Mouse (Mus musculus) naive thymus-derived CD4-positive, alpha-beta T cell, adult 2 months (primary cell): ENCODE measurements around the gene Enox1.

ENCODE experiments used
- DNase-seq: peaks from one replicate; pipeline ENCODE4 v3.0.0-alpha.2; 2011; ENCODE audit warnings: low read depth

The Enox1 gene

DNA sequence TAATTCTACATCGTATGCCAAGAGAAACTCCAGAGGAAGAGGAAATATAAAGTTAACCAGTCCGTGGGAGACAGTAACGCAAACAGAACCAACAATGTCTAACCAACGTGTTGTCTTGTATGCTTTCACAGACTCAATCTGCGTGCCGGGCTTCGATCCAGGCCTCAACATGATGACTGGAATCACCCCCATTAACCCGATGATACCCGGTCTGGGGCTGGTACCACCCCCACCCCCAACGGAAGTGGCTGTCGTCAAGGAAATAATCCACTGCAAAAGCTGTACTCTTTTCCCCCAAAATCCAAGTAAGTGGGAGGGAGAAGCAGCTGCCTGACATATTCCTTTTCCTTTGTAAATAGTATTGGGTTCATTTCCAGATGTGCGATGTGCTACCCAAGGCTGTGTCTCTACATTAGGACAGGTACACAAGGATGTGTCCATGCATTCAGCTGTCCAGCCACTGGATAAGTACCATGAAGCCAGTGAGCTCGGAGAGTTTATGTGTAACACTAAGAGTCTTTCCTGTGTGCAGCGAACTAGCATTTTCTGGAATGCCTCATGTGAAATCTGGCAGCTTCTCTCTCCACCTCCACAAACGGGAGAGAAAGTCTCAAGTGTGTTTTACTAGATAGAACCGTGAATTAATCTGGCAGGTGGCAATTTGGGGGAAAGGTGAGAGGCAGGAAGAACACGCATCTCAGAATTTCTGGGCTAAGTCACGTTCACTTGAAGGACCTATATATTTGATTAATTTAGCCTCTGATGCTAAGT is 421.1 kb downstream of the Enox1 start:
- DNase-seq, result no peak

DNA sequence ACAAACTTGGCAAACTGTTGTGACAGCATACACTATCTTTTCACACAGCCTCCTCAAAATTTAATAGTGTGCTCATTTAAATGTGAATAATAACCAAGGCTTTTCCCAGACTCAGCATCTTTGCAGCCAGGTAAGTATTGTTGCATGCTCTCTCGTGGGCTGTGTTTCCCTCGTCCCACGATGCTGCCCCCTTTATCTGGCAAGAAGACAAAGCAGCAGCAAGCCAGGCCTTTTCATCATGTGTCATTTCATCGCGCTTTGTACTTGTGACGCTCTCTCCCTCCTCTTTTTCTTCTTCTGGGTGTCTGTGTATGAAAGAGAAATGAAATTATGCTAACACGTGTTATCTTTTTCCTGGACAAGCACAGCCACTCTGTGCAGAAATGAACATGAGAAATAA is 421.8 kb downstream of the Enox1 start:
- DNase-seq, result no peak

DNA sequence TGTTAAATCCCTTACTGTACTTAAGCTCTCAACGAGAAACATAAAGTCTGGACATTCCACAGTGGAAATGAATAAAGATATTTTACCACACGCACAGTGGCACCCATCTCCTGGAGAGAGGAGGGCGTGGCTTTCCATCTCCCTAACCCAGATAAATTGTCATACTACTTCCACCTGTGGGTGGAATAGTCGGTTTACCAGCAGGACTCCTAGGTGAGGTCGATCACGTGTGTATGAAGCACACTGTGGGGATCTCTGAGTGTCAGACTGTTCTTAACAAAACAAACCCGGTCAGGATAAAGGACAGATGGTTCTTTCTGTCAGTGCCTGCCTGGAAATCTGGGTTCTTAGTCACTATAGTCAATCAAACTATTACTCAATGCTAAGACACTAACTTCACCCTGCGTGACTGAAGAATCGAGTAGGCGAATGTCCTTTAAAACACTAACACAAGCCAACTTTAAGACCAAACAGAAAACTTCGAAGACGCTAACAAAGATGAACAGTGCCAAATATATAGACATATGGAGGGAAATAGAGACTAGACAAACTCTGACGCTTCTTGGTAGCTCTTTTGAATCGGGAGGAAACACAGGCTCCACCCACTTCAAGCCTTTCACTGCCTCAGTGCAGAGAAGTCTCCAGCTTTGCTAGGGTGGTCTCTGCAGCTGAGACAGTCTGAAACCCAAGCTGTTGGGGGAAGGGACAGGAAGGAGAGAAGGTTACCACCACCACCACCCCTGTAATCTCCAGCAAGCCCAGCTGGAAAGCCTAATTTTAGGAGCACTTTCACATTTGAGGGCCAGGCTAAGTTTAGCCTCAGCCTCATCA is 423.8 kb downstream of the Enox1 start:
- DNase-seq, result peak; percentile 4

DNA sequence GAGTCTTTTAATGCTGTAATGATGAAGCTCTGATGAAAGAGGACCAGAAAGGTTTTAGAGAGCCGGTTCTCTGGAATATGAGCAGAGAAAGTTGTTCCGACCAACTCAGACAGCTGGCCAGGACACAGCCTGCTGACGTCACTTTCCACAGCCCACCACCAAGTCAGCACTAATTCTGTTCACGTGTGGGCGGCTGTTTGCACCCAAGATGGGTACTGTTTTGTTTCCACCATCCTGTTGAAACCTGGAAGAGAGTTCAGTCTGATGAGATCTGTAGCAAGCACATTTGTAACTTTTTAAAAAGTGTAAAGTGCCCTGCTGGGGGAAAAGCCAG is 424.3 kb downstream of the Enox1 start:
- peak; percentile 8 for DNase-seq

DNA sequence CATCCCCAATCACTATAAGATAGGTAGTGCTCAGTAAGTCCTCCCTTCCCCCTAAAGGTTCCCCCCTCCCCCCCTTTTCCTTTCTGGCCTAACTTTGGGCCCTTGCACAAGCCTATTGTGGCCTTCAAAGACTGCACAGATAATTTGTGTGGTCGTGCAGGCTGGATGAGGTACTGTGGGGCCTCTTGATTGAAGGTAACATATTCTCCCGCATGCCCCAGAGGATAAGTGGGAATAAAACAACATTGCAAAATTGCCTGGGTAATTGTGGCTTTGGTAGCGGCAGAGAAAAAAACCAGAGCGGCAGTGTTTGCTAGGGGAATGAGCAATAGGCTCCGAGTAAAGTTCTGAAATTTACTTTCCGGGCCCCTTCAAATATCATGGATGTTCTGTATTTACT is 425.1 kb downstream of the Enox1 start:
- no peak for DNase-seq

DNA sequence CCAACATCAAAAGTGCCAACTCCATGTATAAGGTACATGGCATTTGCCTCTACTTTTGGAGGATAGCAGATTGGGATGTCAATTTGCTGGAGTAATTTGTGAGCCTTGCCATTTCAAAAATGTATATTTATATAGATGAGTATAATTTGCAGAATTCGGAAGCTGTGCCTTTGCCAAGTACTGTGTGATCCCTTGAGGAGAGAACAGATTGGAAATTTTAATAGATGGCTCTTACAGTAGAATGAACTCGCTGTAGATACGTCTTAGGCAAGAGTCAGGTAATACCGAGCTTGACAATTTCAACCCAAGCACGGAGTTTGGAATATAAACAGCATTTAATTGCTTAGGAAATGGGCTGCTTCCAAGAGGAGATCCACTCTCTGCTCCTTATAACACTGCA is 427.9 kb downstream of the Enox1 start:
- DNase-seq, result no peak

DNA sequence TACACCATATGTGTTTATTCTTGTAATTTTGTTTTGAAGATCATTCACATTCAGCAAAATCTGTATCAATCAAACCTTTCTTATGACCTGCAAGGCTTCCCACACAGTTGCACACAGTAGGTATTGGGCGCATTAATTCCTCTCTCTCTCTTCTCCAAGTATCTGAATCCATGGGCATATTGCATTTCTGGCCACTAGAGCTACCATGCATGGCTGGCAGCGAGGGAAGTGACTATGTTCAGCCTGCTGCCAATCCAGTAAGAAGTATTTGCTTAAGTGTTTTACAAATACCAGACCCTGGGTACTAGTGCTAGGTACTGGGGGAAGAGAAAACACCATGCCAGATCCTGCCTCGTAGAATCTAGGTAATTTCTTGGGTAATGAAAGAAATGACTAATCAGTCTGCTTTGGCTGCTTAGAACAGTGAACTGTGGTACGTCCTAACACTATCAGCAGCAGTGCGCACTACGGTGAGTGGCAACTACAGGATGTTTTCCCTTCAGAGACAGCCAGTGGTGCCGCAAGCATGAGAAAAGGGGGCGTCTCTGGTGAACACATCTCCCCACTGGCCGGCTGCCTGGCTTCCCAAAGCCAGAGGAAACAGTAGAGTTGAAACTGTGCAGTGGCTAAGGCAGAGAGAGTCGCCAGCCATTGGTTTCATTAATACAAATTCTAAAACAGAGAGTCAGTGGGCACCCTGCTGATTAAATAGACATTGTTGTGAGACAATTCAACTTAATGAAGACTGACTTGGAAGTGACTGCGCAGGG is 428.7 kb downstream of the Enox1 start:
- DNase-seq, result no peak

DNA sequence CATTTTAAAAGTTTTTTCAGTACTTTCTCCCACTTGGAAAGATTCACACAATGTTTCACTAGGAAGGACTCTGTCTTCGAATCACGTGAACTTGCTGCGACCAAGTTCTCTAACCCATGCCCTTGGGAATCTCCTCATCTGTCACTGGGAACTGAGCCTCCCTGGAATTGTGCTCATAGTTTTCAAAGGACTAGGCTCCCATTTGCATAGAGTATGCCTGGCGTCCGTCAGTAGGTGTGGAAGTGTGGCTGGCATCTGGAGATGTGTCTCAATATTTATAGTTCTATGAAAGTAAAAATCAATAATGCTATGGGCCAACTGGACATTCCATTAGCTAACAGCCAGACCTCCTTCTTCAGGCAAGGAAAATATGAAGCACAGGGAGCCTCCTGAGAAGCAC is 429.5 kb downstream of the Enox1 start:
- DNase-seq, result no peak

DNA sequence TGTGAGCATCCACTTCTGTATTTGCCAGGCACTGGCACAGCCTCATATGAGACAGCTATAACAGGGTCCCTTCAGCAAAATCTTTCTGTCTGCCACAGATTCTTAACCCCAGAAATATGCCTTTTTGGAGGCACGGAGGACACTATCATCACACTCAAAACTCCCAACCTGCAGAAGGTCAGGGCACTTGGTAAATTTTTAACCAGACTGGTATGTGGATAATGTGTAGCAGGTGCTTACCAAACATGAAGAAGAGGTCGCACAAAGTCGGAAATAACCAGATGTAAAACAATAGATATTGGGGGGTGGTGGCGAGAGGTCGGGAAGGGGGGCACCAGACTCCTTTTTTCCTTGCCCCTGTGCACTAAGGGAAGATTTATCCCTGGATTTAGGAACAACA is 430.6 kb downstream of the Enox1 start:
- DNase-seq, result no peak

DNA sequence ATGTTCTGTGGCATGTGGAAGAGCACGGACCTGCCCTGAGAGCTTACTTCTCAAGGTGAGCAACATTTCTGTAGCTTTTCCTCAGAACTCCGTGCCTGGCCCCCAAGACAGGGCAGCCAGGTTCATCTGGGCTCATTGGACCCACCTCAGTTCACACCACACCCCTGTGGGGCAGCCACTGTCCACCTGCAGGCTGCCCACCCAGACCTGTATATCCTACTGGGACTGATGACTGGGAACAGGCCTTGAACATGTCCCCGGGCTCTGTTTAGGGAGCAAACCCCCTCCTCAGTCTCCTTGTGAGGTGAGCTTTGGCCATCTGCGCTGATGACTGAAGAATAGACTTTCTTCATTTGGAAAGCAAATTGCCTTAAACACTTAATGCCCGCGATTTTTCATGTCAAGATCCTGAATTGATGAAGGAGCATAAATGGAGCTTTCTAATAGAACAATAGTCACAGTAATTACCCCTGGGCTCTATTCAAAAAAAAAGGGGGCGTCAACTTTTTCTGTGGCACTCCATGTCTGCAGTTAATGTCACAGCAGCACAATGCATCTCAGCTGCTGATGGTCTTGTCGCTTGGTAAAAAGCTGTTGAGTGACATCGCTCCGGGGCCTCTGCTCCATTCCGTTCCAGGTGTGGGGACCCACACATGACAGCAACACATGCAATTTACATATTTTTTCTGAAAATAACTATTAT is 436.7 kb downstream of the Enox1 start:
- no peak for DNase-seq

DNA sequence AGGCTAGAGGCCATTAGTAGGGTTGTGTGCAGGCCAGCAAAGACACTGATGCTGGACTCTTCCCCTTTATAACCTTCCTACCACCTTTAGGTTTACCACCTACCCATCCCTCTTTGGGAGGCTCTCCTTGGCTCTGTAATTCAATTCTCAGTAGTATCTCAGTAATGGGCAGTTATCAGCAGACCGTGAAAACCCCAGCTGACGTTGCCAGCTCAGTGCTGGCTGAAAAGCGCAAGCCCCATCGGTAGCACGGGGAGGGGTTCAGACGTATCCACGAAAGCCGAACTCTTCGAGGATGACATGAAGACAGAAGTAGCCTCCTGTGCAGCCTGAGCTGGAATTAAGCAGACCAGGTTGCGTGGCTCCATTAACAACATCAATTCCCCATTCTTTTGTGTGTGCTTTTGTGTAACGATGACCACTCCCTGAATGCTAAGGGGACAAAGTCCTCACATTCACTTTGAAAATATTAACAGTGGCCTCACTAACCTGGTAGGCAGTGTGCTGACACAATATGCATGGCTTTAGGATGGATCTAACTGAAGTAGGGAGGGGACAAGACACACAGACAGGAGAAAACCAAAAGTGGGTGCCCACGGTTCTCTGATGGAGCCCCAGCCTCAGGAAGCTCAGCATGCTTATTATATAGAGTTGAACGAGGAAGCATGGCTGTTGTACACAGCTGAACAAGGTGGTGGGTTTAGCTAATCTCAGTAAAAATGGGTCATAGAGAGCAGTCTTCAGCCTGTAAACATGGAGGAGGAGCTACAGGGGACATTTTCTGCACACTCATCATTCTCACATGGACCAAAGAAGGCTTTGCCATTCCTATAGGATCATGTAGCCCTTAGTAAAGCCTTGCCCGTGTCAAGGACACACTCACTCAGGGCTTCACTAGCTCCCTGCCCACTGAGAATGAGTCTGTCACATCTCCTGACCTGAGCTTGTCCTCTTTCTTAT is 439.9 kb downstream of the Enox1 start:
- DNase-seq, result no peak

DNA sequence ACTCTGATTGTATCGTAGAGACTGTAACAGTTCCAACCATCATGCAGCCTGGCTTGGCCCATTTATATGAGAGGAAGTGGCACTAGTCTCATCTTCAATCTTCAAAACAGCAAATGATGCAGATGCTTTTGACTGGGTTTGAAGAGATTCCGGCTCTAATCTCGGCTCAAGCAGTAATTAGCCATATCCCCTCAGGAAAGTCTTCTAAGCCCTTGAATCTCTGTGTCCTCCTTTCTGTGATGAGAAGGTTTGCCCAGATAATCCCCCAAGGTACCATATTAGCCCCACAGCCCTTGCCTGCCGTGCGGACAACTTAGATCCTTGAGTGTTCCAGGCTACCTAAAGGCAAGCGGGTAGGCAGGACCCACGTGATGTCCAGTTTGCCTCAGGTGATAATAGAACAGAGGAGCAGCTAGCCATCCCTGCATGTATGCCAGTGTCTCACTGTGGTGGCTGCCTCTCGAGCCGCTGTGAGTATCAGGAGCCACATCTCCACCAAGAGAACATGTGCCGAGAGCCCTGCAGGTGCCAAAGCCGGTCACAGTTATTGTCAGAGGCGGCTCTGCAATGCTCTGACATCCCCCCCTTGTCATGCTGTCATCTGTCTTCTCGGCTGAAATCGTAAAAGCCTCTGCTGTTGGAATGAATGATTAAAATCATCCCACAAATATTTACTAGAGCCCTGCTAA is 442.6 kb downstream of the Enox1 start:
- no peak for DNase-seq

DNA sequence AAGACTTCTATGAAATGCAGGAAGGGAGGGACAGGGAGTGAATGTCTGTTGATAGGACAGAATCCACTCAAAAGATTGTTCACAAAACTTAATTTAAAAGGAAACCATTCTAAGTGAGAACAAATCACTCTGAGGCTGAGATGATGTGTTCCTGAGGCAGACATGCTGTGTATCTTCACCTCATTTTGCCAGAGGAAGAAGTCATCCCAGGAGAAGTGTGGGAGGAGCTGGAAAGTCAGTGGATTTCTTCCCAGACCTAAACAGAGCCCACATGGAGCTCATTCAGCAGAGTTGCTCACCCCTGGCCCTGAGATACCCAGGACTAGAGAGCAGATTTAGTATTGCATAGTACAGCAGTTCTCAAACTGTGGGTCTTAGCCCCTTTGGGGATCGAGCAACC is 444.2 kb downstream of the Enox1 start:
- no peak for DNase-seq

DNA sequence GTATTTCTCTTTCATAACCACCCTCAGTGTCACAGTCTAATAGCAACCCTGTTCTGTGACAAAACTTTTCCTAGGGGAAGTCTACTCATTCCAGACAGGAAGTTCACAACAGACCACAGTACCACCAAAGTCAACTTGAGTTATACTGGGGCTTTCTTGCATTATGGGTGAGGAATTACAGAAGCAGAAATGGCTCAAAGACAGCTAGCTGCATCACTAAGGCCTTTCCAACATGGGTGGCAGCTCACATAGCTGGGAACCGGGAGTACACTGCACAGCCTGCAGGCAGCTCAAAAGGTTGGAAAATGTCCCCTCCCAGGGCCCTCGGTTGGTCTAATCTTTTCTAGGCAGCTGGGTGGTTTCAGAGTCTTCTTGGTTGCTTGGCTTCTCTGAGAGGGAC is 444.9 kb downstream of the Enox1 start:
- DNase-seq, result no peak

DNA sequence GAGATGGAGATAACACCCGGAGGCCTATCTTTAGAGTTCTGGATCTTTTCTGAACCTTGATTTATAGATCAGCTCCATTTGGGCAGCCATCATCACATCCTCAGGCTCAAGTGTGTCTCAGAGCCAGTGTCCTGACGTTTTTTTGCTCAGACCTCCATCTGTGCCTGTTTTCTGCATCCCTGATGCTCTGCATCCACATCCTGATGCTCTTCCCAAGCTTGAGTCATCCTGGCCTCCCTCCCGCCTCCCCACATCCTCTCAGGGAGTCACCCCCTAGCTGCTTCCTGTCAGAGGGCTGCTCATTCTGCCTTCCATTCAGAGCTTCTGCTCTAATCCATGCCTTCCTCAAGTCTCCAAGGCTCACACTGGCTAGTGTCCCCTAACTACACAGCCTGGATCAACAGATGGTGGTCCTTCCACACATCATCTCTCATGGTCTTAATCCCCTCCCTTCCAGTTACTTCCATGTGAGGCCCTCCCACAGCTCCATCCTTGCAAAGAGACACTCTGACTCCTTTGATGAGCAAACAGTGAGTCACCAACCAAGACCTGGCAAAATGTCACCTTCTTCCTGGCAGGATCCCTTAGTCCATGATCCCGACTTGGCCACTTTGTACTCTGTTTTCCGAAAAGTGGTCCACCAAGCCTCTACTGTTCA is 451.7 kb downstream of the Enox1 start:
- DNase-seq, result no peak

DNA sequence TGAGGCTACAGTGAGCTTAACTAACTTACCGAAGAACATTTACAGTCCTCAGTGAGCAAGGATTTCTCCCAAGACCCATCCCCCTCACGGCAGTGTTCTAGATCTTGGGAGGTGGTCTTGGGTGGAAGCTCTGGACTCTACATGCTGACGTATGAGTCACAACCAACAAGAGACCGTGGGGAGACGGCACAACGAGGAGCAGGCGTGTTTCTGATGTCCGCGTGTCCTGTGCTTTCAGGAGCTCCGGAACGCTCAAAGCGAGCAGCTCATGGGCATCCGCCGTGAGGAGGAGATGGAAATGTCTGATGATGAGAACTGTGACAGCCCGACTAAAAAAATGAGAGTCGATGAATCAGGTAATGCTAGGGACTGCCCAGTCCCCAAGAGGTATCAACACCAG is 458.6 kb downstream of the Enox1 start:
- no peak for DNase-seq

DNA sequence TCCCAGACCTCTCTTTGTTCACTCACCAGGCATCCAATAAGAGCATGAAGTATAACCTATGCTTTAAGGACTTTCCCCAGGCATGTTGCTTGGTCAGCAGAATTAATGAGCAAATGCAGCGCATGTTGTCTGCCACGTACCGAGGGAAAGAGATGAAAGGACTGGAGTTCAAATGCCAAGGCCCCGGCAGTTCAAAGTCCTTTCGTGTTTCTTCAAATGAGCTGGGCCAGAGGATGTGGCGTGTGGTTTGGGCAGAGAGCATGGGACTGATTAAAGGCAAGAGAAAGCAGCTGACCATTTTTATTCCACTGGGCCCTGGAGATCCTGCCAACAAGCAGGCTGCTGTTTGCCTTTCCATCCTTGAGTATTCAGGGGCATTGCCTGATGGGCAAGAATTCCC is 460.7 kb downstream of the Enox1 start:
- no peak for DNase-seq

DNA sequence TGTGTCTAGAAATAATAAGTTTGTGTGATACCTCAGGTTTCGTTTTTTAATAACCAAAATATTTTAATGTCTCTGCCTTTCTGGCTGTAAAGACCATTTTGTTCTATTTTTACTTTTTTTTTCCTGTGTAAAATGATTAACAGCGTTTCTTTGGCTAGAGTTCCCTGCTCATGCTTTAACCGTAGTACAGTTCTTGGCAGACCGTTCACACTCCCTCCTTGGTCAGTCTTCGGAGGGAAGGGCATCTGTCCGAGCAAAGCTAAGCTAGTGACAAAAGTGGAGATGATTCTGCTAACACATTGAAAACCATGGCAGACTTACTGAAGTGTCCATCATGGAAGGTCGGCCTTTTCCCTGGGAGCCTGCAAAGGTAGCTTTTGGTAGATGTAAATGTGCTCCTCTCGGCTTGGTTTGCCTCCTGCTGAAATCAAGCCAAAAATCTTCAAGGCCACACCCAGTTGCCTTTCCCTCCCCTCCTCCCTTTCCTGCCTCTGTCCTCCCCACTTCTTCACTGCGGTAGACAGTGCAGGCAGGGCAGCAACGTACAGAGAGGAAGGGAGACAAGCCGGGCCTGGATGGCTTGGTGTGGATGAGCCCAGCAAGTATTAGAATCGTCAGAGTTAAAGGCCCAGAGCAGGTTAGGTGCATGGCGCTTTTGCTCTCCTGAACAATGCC is 461.7 kb downstream of the Enox1 start:
- DNase-seq, result no peak

DNA sequence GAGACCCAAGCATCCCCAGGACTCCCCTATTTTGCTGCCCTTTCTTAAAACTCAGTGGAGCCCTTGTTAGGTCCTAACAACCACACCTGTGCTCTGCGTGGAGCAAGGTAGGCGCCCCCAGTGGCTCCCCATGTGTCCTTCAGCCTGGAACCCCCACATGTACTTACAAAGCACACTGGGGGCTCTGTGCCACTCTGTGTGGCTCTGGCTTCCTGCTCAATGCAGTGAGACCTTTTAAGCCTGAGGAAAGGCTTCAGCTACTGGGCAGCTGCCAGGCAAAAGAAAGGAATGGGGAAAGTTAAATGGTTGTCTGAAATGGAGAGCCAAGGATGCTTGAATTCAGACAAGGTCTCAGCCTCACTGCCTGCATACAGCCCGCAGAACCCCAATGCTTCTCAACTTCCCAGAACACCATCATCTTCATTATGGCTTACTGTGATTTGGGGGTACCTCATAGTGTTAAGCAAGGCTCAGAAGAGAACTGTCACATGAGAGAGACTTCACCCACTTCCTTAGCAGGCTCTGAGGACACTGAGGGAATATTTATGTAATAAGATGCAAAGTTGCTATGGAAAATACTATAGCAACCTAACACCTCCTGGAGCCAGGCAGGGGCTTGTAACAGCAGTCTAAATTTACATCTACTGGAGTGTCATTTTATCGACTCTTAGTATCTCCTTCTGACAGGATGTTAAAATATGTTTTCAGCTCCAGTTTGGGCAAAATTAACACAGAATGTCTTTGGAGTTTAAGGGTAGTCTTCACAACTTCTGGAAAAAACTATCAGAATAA is 465.1 kb downstream of the Enox1 start:
- no peak for DNase-seq
